Mouse (Mus musculus): ENCODE data around the gene Jmjd1c.

Jmjd1c gene

DNA sequence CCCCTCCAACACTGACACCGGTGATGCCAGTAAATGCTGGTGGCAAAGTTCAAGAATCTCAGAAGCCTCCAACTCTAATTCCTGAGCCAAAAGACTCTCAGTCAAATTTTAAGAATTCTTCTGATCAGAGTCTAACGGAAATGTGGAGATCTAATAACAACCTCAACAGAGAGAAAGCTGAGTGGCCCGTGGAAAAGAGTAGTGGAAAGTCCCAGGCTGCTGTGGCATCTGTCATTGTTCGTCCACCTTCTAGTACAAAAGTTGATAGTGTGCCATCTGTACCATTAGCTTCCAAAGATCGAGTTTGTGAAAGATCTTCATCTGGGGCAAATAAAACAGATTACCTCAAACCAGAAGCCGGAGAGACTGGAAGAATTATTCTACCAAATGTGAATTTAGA is 129.6 kb downstream of the Jmjd1c start:
- in situ Hi-C loops (cut with MboI, MseI): no loop called here

DNA sequence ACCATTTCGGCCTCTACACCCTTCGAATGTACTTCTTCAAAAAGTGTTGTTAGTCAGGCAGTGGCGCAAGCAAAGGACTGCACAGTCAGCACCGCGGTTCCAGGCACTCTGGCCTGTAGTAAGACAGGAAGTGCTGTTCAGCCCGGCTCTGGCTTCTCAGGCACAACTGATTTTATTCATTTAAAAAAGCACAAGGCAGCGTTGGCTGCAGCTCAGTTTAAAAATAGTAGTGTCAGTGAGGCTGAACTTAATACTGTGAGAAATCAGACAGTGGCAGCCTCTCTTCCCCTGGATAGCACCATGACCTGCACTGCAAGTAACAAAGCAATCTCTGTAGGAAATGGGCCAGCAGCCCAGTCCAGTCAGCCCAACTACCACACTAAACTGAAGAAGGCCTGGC is 130.2 kb downstream of the Jmjd1c start:
- in situ Hi-C loops (cut with MboI, MseI): no loop called here

DNA sequence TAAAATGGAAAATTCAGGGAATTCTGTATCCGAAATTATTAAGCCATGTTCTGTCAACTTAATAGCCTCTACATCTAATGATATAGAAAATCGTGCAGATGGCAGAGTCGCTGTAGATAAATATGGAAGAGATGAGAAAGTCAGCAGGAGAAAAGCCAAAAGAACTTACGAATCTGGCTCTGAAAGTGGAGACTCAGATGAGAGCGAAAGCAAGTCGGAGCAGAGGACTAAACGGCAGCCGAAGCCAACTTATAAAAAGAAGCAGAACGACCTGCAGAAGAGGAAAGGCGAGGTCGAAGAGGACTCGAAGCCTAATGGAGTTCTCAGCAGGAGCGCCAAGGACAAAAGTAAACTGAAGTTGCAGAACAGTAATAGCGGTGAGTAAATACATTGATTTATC is 130.6 kb downstream of the Jmjd1c start:
- in situ Hi-C loops (cut with MboI, MseI): no loop called here

DNA sequence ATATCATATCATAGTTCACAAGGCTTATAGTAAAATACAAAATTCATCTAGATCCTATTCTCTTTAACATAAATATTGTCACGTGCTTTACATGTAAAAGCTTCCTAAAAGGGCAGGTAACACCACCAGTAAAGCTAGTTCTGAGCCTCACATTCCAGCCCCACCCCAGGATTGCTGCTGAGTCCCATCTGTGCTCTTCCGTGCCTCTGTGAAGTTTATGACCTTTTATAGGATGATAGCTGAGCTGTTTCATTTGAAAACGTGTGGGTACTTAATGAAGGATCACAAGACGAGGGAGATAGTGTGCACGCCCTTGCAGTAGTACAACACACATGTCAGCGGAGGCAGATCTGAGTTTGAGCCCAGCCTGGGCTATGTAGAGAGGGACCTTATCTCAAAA is 134.5 kb downstream of the Jmjd1c start:
- in situ Hi-C loops (cut with MboI, MseI): loop anchor here (10.0 kb wide), 1 partner anchor 196 kb away; no protein-coding TSS in a partner anchor

DNA sequence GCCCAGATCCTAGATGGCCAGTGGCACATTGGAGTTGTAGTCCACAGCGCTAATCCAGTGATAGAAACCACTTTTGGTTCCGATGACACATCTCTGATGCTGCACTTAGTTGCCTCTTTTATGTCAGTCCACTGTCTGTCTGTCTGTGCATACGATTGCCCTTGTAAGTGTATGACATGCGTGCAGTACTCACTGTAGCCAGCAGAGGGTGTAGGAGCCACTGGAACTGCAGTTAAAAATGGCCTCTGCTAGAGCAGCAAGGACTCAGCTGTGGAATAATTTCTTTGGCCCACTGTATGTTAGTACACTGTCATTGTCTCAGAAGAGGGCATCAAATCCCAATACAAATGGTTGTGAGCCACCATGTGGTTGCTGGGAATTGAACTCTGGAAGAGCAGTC is 151.2 kb downstream of the Jmjd1c start:
- in situ Hi-C loops (cut with MboI, MseI): no loop called here

DNA sequence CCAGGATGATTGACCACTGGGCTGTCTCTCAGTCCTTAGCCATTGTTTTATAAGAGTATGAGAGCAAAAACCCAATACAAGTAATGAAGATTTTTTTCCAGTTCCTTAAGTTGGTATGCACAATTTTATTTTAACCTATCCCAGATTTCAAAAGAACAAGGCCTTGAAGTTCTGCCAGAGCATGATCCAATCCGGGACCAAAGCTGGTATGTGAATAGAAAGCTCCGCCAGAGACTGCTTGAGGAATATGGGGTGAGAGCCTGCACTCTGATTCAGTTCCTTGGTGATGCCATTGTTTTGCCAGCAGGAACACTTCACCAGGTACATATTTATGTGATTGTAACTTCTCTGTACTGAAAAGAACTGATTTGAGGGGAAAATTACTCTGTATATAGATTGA is 153.6 kb downstream of the Jmjd1c start:
- in situ Hi-C loops (cut with MboI, MseI): no loop called here

DNA sequence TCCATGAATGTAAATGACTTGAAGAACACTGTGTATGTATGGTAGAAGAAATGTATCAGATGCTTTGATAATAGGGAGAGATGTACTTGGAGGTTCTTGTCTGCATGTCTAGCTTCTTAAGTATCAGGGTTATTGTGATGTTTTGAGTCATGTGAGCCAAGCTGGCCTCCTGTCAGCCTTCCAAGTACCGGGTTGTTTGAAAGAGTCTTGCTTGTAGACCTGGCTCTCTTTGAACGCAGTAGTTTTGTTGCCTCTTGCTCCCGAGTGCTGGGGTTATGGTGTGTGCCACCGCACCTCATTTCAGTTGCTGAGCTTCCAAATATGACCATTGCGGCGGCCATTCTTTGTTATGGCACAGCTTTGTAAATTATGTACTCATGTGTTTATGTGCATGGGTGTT is 154.9 kb downstream of the Jmjd1c start:
- in situ Hi-C loops (cut with MboI, MseI): no loop called here

DNA sequence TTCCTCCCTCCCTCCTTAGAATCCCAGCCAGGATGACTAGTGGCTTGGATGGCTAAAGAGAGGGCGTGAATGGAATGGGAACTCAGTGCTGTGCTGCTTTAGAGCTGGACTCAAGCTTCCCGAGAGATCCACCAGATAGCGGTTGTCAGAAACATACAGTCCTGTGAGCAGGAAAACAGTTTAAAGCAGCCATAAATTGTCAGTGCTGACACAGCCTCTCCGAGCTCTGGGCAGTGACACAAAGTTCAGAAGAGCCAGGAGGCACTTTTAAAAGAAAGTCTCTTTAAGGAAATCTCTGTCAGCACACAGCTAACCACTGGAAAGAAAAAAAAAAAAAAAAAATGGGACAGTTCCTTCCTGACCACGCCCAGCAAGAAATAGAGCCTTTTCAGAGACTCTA is 156.4 kb downstream of the Jmjd1c start:
- in situ Hi-C loops (cut with MboI, MseI): no loop called here

DNA sequence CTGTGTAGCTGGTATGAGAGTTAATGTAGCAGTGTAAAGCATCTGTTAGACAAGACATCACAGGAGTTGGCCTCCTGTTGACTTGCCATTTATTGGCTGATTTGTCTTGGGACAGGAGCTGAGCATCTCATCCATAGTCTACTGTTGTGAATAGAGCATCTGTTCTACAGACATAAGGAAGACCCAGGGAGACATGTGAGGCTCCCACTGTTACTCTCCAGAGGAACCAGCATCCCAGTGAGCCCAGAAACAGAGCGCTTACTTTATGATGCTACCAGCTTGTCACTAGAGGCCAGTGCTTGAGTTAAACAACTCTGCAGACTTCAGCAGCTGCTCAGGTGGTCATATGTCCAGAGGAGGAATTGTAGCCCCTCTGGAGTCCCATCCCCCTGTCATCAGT is 157.2 kb downstream of the Jmjd1c start:
- in situ Hi-C loops (cut with MboI, MseI): no loop called here

DNA sequence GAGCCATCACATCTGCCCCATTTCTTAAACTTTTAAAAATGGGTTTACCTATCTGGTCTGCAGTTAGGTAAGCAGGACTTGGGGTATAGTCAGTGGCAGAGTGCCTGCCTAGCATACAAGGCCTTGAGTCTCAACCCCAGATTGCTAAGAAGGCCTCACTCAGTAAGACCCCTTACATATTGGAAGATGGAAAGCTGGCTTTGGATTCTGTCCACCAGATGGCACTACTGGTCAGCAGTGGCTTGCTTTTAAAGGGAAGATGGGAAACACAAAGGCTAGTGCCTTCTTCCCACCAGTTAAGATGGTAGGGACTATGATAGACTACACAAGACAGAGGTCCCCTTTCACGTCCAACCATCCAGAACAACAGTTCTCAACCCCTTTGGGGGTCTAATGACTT is 168.9 kb downstream of the Jmjd1c start:
- in situ Hi-C loops (cut with MboI, MseI): no loop called here

DNA sequence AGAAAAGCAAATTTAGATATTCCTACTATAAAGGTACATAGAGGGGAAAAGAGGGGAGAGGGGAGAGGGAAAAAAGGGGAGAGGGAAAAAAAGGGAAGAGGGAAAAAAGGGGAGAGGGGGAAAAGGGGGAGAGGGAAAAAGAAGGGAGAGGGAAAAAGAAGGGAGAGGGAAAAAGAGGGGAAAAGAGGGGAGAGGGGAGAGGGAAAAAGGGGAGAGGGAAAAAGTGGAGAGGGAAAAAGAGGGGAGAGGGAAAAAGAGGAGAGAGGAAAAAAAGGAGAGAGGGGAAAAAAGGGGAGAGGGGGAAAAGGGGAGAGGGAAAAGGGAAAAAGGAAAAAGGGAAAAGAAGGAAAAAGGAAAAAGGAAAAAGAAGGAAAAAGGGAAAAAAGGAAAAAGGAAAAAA is 180.0 kb downstream of the Jmjd1c start:
- in situ Hi-C loops (cut with MboI, MseI): no loop called here

DNA sequence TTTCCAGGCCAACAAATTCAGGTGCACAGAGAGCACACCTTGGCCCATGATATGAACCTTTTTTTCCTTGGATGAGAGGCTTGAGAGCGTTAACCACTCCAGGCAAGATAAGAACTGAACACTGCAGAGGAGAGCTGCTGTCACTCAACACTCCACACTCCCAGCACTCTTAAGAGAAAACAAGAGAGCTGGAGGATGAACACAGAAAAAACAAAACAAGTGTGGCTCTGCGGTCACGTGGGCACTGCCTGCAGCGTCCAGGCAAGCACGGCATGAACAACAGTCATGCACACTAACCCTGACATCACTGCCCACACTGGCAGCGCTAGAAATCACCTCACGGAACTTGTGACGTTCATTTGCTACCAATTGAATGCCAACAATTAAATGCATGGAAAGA is 185.9 kb downstream of the Jmjd1c start:
- in situ Hi-C loops (cut with MboI, MseI): no loop called here

DNA sequence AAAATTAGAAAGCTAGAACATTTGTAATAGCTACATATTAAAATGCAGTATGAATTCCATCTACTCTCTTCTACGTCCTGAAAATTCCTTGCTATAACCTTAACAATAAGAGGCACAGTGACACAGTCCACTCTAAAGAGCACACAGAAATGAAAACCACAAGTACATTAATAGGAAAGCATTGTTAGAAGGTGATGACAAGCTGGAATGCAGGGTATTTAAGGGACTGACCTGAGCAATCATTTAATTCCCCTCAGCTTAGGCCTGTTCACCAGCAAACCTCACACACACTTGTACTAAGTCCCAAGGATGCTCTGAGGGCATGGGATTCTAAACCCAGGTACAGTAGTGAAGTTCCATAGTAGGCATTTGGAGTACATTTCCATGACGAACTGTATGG is 186.6 kb downstream of the Jmjd1c start:
- in situ Hi-C loops (cut with MboI, MseI): no loop called here

DNA sequence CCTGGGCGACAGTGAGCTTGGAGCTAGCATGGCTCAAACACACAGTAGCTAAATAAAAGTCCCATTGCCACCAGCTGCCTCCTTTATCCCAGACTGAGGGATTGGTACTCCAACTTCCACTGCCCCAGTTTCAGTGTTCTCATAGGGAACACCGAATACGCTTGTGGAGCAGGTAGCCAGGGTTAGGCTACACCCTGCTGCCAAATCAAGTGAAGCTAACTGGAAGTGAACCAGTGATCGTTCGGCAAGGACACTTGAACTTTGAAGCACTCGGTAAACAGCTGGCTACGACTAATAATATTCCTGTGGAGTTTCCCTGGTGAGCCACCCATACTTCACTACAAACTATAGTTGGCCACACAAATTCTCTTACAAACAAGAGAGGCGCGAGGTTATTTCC is 187.6 kb downstream of the Jmjd1c start:
- in situ Hi-C loops (cut with MboI, MseI): no loop called here

DNA sequence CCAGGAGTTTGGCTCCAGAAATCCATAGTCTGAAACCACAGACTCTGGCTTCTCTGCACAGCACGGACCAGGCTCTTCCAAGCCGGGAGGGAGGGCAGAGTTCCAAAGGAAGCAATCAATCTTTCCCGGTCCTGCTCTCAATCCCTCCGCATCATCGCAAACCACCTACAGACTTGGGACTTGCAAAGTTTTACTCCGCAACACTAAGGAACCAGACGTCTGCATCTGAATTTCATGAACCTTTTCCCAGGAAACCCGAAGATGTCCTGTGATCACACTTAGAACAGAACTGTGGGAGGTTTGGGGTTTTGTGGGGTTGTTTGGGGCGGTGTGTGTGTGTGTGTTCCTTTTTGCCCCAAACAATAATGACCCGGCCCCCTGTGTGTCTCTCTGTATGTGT is 188.4 kb downstream of the Jmjd1c start:
- in situ Hi-C loops (cut with MboI, MseI): no loop called here

DNA sequence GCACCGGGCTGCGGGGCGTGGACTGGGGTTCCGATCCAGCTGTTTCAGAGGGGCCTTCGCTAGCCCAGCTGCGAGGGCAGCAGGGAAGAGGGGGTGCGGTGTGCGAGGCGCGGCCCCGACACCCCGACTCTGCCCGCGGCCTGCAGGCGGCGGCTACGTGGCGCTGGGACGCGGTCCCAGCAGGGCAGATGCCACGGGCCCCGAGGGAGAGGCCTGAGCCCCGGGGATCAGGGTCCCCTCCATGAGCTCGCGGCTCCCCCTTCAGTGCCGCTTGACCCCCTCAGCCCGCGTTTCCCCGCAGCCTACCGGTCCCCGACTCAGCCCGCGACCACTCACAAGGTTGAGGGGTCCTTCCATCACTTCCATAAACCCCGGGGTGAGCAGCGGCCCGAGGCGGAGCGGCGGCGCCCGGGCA is 188.8 kb downstream of the Jmjd1c start:
- in situ Hi-C loops (cut with MboI, MseI): no loop called here

DNA sequence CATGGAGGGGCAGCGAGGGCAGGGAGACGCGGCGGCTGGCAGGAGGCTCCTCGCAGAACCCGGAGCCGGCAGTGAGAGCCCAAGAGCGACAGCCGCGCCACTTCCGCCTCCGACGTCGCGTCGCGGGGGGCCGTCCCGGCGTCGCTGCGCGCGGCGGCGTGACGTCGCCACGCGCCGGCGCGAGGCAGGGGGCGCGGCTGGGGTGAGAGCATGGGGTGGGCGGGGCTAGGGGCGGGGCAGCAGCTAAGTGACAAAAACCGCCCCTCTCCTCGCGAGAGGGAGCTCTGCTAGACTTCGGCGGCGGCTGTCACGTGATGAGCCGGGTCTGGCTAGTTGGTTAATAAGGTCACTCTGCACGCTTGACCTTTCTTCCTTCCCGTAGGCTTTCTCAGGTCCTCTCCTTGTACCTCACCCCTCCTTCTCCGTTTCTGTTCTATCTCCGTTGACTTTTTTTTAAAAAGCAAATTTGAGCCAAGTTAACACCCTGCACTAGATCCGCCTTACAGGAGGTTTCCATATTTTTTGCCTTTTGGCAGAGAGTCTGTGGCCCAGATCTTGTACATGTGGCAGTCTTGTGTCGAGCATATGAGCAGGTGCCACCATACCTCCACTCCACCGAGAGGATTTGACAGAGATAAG is 189.4 kb downstream of the Jmjd1c start, which contains the start of gene Nrbf2:
Gene Nrbf2 (minus strand): TSS at position 130 of the 639 bp plus-strand sequence.
- in situ Hi-C loops (cut with MboI, MseI): no loop called here

DNA sequence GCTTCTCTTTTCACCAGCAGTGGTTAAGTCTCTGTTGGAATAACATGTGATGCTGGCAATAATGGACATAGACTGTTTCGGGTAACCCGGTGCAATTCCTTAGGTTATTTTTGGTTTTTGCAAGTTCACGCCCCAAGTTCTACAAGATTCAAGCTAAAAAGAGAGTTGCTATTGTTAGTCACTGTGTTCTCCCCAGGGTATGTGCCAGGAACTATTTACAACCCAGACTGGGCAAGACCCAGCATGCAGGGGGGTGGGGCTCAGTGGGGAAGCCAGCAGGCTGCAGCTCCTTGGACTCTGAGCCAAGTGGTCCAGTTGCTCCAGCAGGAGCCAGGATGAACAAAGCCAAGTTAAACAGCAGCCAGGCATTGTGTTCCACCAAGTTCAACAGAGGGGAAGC is 192.0 kb downstream of the Jmjd1c start:
- in situ Hi-C loops (cut with MboI, MseI): no loop called here

DNA sequence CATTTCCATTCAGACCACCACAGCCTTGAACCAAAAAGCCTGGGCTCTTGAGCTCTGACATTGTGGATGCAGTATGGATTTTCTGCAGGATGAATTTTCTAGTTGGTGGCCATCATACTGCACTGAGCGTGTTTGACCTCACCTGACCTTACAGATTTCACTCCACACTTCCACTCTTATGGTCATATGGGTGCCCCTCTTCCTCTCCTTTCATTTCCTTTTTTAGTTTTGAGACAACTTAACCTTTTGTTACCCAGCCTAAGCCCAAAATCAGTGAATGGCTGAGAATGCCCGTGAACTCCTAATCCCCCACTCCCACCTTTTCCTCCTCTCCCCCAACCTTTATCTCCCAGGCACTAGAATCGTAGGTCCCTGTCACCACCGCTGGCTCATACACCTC is 194.7 kb downstream of the Jmjd1c start:
- in situ Hi-C loops (cut with MboI, MseI): no loop called here

DNA sequence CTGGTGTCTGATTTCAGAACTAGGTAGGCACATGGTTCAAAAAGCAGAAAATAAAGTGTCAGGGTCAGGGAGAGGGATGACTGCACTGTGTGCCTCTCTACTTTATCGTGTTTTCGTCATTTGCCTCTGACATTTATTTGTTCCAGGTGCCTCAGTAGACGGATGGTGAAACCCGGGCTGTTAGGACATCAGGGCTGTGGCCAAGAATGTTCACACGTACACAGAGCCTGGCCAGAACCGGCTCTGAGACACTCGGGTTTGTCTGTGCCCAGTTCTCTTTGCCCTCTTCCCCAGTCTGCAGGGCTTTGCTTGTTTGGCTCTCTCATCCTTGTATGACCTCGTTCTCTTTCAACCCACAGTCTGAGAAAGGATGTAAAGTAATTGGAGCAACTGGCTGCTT is 195.2 kb downstream of the Jmjd1c start:
- in situ Hi-C loops (cut with MboI, MseI): no loop called here

DNA sequence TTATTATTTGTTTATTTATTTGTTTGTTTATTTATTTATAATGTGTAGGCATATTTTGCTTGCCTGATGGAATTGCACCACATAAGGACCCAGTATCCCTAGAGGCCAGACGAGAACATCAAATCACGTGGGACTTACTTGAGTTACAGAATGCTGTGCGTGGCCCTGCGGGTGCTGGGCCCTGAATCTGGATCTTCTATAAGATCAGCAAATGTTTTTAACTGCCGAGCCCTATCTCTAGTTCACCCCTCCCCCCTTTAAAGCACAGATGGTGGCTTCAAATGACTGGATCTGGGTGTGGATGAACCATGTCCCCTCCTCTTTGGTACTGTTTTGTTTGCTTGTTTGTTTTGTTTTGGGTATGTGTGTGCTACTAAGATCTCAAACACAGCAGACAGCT is 199.4 kb downstream of the Jmjd1c start:
- in situ Hi-C loops (cut with MboI, MseI): no loop called here

DNA sequence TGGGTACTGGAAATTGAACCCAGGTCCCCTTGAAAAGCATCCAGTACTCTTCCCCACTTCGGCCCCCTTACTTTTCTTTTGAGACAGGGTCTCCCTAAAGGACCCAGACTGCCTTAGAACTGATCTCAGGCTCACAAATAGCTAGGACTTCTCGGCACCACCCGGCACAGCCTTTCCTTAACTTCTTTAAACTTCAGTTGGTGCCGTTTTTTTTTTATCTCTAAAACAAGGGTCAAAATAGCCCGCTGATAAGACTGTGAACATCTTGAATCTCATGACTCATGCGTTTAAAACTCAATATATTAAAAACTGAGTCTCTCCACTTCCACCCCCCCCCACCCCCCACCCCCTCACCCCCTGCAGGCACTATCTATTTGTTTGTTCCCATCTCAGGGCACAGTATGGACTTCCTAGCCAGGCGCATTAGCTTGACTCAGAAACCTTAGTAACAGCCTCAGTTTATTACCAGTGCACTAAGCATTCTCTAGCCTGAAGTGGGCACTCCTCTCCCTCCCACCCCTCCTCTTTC is 200.1 kb downstream of the Jmjd1c start:
- in situ Hi-C loops (cut with MboI, MseI): no loop called here

DNA sequence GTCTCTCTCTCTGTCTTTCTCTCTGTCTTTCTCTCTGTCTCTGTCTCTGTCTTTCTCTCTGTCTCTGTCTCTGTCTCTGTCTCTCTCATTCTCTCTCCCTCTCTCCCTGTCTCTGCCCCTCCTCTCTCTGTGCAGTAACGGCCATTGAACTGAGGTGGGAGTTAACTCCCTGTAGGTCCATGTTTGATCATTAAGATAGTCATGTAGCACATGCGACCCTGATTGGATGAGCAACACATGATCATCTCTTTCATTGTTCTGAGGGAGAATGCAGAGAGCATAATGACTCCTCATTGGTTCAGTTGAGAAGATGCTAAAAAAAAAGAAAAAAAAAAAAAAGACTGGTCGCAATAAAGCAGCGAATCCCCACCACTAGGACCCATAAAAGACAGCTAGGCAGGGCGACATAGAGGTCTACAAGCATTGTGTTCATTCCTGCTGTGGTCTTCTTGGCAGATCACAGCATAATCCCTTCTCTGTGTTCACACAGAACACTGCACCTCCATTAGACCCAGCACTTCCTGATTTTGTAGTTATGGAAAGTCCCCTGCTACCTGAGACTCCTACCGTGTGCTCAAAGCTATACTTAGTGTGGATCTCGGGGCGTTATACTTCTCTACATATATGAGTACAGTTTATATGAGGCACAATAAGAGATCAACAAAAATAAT is 200.7 kb downstream of the Jmjd1c start:
- in situ Hi-C loops (cut with MboI, MseI): no loop called here

All from T-helper 2 cell (primary cell).